Mouse (Mus musculus): Measurements from ENCODE around the gene Nck2. TPM values are rescaled to one million over a fixed set of nuclear protein-coding genes. Genes with fewer than 3 reads are reported as not detected.

Nck2 gene
- polyA plus RNA-seq, 2 experiments: 8.4 to 9.0 TPM

GRCm38 (mm10) chr1:43601054-43601453 is 156.7 kb downstream of the Nck2 start:
- ATAC-seq (ENCODE audit: insufficient read depth) (no peak), DNase-seq (ENCODE audit: low read depth in 3 of 3, low spot score in 3 of 3) (no peak)
- H3K4me2 ChIP-seq (ENCODE audit: low read depth): no peak overlapping the region
- TF ChIP-seq CTCF (IDR thresholded peaks at IDR 0.05; ENCODE audit: low read depth): no peak
- no peak for TF ChIP-seq EP300 (IDR thresholded peaks at IDR 0.05; ENCODE audit: low read depth)
- H3K9ac ChIP-seq (replicated peaks): no peak overlapping the region
- no peak overlapping the region for H3K27ac ChIP-seq
- WGBS (ENCODE audit: insufficient replicate concordance): 36% methylated on average over 8 of the region's 8 CpGs
- peaks cover 3 to 16% of the 10 kb centered on the region in 2 experiments; a peak in 3 of 4 replicates for H3K4me1 ChIP-seq (replicated peaks; ENCODE audit: control insufficient read depth in 2 of 2, insufficient read depth in 2 of 2, low read length in 1 of 2)
- H3K9me3 ChIP-seq (ENCODE audit: control insufficient read depth, low read length): no peaks in the 10 kb centered on the region
- no peaks in the 10 kb centered on the region for H3K27me3 ChIP-seq (ENCODE audit: control insufficient read depth, insufficient read depth, low read length)
- no peaks in the 10 kb centered on the region for H3K36me3 ChIP-seq (replicated peaks; ENCODE audit: control insufficient read depth, insufficient read depth, low read depth)
- H3K4me3 ChIP-seq (ENCODE audit: insufficient read depth in 1 of 2, low read depth in 2 of 2, low read length in 2 of 2): no peak overlapping the region

GRCm38 (mm10) chr1:43615948-43616347 is 171.6 kb downstream of the Nck2 start:
- H3K4me3 ChIP-seq (ENCODE audit: insufficient read depth in 1 of 2, low read depth in 2 of 2, low read length in 2 of 2): no peak overlapping the region
- 58% methylated on average over 4 of the region's 4 CpGs for WGBS (ENCODE audit: insufficient replicate concordance)
- no peaks in the 10 kb centered on the region for H3K36me3 ChIP-seq (replicated peaks; ENCODE audit: control insufficient read depth, insufficient read depth, low read depth)
- no peak for TF ChIP-seq CTCF (IDR thresholded peaks at IDR 0.05; ENCODE audit: low read depth)
- TF ChIP-seq EP300 (IDR thresholded peaks at IDR 0.05; ENCODE audit: low read depth): no peak
- no peaks in the 10 kb centered on the region for H3K4me1 ChIP-seq (replicated peaks; ENCODE audit: control insufficient read depth in 2 of 2, insufficient read depth in 2 of 2, low read length in 1 of 2)
- H3K27me3 ChIP-seq (ENCODE audit: control insufficient read depth, insufficient read depth, low read length): no peaks in the 10 kb centered on the region
- ATAC-seq (ENCODE audit: insufficient read depth) (no peak), DNase-seq (ENCODE audit: low read depth in 3 of 3, low spot score in 3 of 3) (no peak)
- H3K27ac ChIP-seq: no peak overlapping the region
- no peak overlapping the region for H3K9ac ChIP-seq (replicated peaks)
- no peak overlapping the region for H3K4me2 ChIP-seq (ENCODE audit: low read depth)
- H3K9me3 ChIP-seq (ENCODE audit: control insufficient read depth, low read length): no peaks in the 10 kb centered on the region

Other genes starting within 250 kb of the Nck2 start
- 2.0 and 2.3 TPM in 2 replicates for gene Fhl2, start 247.6 kb upstream of the Nck2 start, polyA plus RNA-seq (2012; rRNA removed)
- 1.8 and 2.9 TPM in 2 replicates for gene Fhl2, start 247.6 kb upstream of the Nck2 start, polyA plus RNA-seq (2014; fragmentation: Nextera tagmentation; extraction: Ambion mirVana)